Mouse (Mus musculus) limb, embryonic 14.5 days (tissue): ENCODE results near the gene Slc9a2. TPM values are rescaled to one million over a fixed set of nuclear protein-coding genes. Genes with fewer than 3 reads are reported as not detected.

Experiments used
- ATAC-seq: fragments of 200-750 bp; cut with Nextera tagmentation; 2 replicates; pipeline ENCODE4 v1.8.0; 2017; ENCODE audit warnings: low read depth, moderate number of reproducible peaks, moderate TSS enrichment; ENCODE audit not compliant: low FRiP score
- DNase-seq: peaks from one replicate; pipeline ENCODE4 v3.0.0-alpha.2; 2015; ENCODE audit warnings: low spot score
- H3K27ac ChIP-seq: fragments of 300-500 bp; sonication (generic); replicated peaks from 2 replicates; pipeline ENCODE4 v1.5.1; 2014; ENCODE audit warnings: low read depth, mild to moderate bottlenecking, low read length, moderate library complexity, mixed read lengths
- H3K27me3 ChIP-seq: fragments of 300-500 bp; sonication (generic); 2 replicates; pipeline ENCODE4 v1.6.1; 2014; ENCODE audit warnings: low read length, mixed read lengths; ENCODE audit not compliant: control insufficient read depth, insufficient read depth
- H3K36me3 ChIP-seq: fragments of 300-500 bp; sonication (generic); 2 replicates; pipeline ENCODE4 v1.6.1; 2014; ENCODE audit warnings: mild to moderate bottlenecking, low read length, moderate library complexity, mixed read lengths; ENCODE audit not compliant: control insufficient read depth, insufficient read depth
- H3K4me1 ChIP-seq: fragments of 300-500 bp; sonication (generic); 2 replicates; pipeline ENCODE4 v1.6.1; 2014; ENCODE audit warnings: antibody characterized with exemption, low read length, mixed read lengths; ENCODE audit not compliant: control insufficient read depth, insufficient read depth
- H3K4me2 ChIP-seq: fragments of 300-500 bp; sonication (generic); replicated peaks from 2 replicates; pipeline ENCODE4 v1.6.1; 2014; ENCODE audit warnings: low read depth, mild to moderate bottlenecking, low read length, moderate library complexity; ENCODE audit not compliant: severe bottlenecking
- H3K4me3 ChIP-seq: fragments of 300-500 bp; sonication (generic); replicated peaks from 2 replicates; pipeline ENCODE4 v1.5.1; 2014; ENCODE audit warnings: low read length
- H3K9ac ChIP-seq: fragments of 300-500 bp; sonication (generic); 2 replicates; pipeline ENCODE4 v1.6.1; 2014; ENCODE audit warnings: mild to moderate bottlenecking, low read depth, low read length, moderate library complexity; ENCODE audit not compliant: severe bottlenecking
- H3K9me3 ChIP-seq: fragments of 300-500 bp; sonication (generic); 2 replicates; pipeline ENCODE4 v1.6.1; 2016; ENCODE audit warnings: low read length; ENCODE audit not compliant: control insufficient read depth
- POLR2A ChIP-seq: fragments of 200-500 bp; IDR thresholded peaks from 2 replicates; pipeline ENCODE4 v1.8.0; 2012; ENCODE audit warnings: inconsistent platforms, mild to moderate bottlenecking, moderate library complexity, borderline replicate concordance; ENCODE audit not compliant: insufficient read depth, insufficient read length; ENCODE audit errors: extremely low read depth
- WGBS: fragments of 180-500 bp; shearing (Covaris S2); extraction: QIAGEN DNeasy Blood & Tissue Kit; methylation state at CpG from one replicate; pipeline ENCODE4 v1.1.7; 2014; 5-methylcytosine and 5-hydroxymethylcytosine counted together
- polyA plus RNA-seq, 2 experiments: library from polyadenylated mRNA; depleted of rRNA in 1 of 2; stranded (reverse) in 1 of 2; unstranded in 1 of 2; fragments of >200 nt; fragmentation: Nextera tagmentation in 1 of 2; extraction: Ambion mirVana in 1 of 2; gene quantifications; 2 replicates each; pipeline versions ENCODE4 v1.2.1 to v1.2.3; 2012 to 2014

Slc9a2 gene
- polyA plus RNA-seq, 2 experiments = 0.87 to 2.7 TPM

DNA sequence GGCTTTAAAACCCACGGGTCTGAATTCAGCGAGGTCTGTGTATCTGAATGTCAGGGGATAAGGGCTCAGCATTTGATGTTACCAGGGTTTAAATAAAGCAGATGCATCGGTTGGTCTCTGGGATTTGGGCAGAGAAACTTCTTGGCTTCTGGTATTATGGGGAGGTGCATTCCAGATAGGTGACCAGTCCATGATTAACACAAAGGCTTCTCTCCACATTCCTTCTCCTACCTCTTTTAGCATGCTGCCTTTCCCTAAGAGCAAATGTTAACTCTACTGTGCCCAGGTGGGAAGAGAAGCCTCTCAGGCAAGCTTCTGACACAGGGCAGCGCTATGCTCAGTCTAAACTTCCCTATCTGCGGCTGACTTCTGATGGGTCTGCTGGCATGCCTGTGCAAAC is 92.9 kb downstream of the Slc9a2 start:
- TF ChIP-seq POLR2A = no peak
- H3K27me3 ChIP-seq = no peaks in the 10 kb centered on the region
- WGBS = 85% methylated on average over 5 of the region's 5 CpGs
- no peak overlapping the region for H3K9ac ChIP-seq
- no peak overlapping the region for H3K4me3 ChIP-seq
- H3K9me3 ChIP-seq = no peaks in the 10 kb centered on the region
- no peak for DNase-seq
- H3K4me2 ChIP-seq = no peak overlapping the region
- no peak overlapping the region for H3K27ac ChIP-seq
- no peaks in the 10 kb centered on the region for H3K4me1 ChIP-seq
- no peak for ATAC-seq
- no peaks in the 10 kb centered on the region for H3K36me3 ChIP-seq

DNA sequence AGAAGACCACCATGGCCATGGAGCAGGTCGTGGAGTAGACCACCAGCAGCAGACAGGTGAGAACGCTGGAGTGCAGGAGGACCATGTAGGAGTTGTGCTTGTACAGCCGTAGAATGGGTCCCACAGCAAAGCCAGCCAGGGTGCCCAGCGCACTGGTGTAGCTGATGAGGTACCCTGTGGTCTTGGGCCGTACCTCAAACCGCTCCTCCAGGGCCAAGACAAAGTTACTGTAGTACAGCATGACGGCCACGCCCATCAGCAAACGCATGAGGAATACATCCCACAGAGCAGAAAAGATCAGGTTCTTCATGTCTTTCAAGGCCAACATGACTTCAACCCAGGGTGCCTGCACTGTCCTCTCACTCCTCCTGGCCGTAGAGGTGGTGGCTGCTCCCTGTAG is 93.7 kb downstream of the Slc9a2 start:
- no peak for ATAC-seq
- Histone ChIP-seq H3K9ac (no peak overlapping the region), H3K4me3 (no peak overlapping the region), H3K27ac (no peak overlapping the region), H3K4me2 (no peak overlapping the region), H3K36me3 (peaks cover 7% of the 10 kb centered on the region), H3K4me1 (no peaks in the 10 kb centered on the region), H3K9me3 (peaks cover 6% of the 10 kb centered on the region), H3K27me3 (no peaks in the 10 kb centered on the region)
- DNase-seq = no peak
- 95% methylated on average over 10 of the region's 10 CpGs for WGBS
- TF ChIP-seq POLR2A = no peak

DNA sequence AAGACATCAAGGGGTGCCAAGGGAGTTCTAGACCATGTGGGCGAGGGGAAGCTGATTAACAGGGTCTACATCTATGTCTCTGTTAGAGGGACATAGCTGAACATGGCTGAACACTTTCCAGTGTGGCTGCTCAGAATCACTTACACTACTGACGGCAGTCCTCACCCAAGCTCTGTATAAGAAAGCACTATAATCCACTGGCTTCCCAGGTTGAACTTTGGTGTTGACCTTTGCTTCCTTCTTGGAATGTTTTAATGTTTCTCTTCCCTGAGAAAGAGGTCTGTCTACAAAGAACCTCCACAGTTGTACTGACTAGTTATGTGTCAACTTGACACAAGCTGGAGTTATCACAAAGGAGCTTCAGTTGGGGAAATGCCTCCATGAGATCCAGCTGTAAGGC is 95.7 kb downstream of the Slc9a2 start:
- Histone ChIP-seq H3K27me3 (no peaks in the 10 kb centered on the region), H3K9me3 (peaks cover 14% of the 10 kb centered on the region), H3K4me1 (no peaks in the 10 kb centered on the region), H3K27ac (no peak overlapping the region), H3K9ac (no peak overlapping the region), H3K4me2 (no peak overlapping the region), H3K4me3 (no peak overlapping the region), H3K36me3 (peaks cover 17% of the 10 kb centered on the region)
- no peak for DNase-seq
- no peak for ATAC-seq
- no peak for TF ChIP-seq POLR2A
- WGBS = 73% methylated on average over 2 of the region's 2 CpGs

DNA sequence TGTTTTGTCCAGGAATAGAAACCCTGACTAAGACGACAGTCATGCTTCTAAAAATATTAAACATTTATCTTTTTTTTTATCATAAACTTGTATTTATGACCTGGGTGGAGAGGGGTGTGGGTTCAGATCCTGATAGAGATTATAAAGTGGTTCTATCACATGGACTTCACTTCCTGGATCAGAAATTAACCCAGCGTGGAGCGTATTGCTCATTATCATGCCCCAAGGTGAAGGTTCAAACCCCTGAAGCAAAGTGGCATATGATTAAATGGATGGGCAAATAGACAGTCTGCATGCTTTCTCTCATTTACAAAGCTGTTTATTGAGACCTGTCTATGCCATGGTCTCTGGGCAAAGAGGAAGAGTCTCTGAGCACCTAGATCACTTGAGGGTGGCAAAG is 96.4 kb downstream of the Slc9a2 start:
- Histone ChIP-seq H3K4me3 (no peak overlapping the region), H3K9me3 (peaks cover 14% of the 10 kb centered on the region), H3K4me2 (no peak overlapping the region), H3K4me1 (no peaks in the 10 kb centered on the region), H3K36me3 (peaks cover 17% of the 10 kb centered on the region), H3K27me3 (no peaks in the 10 kb centered on the region), H3K27ac (no peak overlapping the region), H3K9ac (no peak overlapping the region)
- DNase-seq (no peak), ATAC-seq (no peak)
- 87% methylated on average over 3 of the region's 3 CpGs for WGBS
- no peak for TF ChIP-seq POLR2A

DNA sequence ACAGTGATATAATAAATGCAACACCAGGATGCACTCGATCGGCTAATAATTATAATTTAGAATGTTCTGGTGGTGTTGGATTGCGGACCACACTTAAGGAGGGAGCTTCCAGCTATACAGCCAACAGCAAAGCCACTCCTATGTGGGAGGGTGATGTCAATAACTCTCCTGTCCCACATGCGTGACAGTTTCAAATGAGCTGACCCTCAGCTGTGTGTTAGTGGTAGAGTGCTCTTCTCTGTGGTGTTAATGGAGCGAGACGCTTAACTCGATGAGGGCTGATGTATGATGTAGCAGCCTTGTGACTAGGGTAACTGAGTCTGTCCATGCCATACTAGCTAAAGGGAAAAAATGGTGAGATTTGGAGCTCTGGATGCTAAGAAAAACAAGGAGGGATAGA is 103.1 kb downstream of the Slc9a2 start:
- Histone ChIP-seq H3K9me3 (peaks cover 14% of the 10 kb centered on the region), H3K4me3 (no peak overlapping the region), H3K27ac (no peak overlapping the region), H3K4me2 (no peak overlapping the region), H3K27me3 (no peaks in the 10 kb centered on the region), H3K4me1 (no peaks in the 10 kb centered on the region), H3K36me3 (peaks cover 21% of the 10 kb centered on the region), H3K9ac (no peak overlapping the region)
- WGBS = 92% methylated on average over 7 of the region's 7 CpGs
- no peak for TF ChIP-seq POLR2A
- ATAC-seq (no peak), DNase-seq (no peak)

DNA sequence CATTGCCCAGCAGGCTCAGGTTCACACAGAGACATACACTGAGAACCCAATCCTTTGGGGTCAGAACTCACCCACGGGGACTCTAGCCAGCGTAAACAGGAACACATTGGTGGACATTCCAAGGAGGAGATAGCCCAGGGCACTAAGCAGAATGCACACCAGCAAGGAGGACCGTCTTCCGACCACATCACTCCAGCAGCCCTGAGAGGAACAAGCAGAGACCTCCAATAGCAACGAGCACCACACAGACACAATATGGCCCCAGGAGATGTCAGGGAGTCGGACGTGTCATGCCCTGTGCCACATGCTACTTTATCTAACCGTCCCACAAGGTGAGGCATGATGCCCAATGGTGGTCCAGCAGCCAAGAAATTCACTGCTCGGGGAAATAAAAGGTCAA is 103.9 kb downstream of the Slc9a2 start:
- H3K9ac ChIP-seq = no peak overlapping the region
- 87% methylated on average over 9 of the region's 9 CpGs for WGBS
- H3K4me1 ChIP-seq = no peaks in the 10 kb centered on the region
- ATAC-seq = no peak
- no peak overlapping the region for H3K27ac ChIP-seq
- H3K4me2 ChIP-seq = no peak overlapping the region
- no peak overlapping the region for H3K4me3 ChIP-seq
- no peak for DNase-seq
- TF ChIP-seq POLR2A = no peak
- H3K27me3 ChIP-seq = no peaks in the 10 kb centered on the region
- H3K36me3 ChIP-seq = peaks cover 13% of the 10 kb centered on the region
- H3K9me3 ChIP-seq = peaks cover 5% of the 10 kb centered on the region; the same call in 1 of the 2 replicates
